Mouse (Mus musculus) liver, embryonic 11.5 days (tissue): Measurements from ENCODE around the gene Ptprn2. TPM values are rescaled to one million over a fixed set of nuclear protein-coding genes. Genes with fewer than 3 reads are reported as not detected.

Source experiments
- ATAC-seq: fragments of 200-750 bp; cut with Nextera tagmentation; replicated peaks from 2 replicates; pipeline ENCODE4 v1.8.0; 2017; ENCODE audit warnings: moderate number of reproducible peaks, mild to moderate bottlenecking, moderate TSS enrichment, moderate library complexity; ENCODE audit not compliant: low FRiP score
- DNase-seq: peaks from one replicate; pipeline ENCODE4 v3.0.0-alpha.2; 2017; ENCODE audit warnings: low spot score
- H3K27ac ChIP-seq: fragments of 300-500 bp; sonication (generic); 2 replicates; pipeline ENCODE4 v1.5.1; 2014; ENCODE audit warnings: mild to moderate bottlenecking, low read depth, low read length, control low read depth
- H3K27me3 ChIP-seq: fragments of 300-500 bp; sonication (generic); replicated peaks from 2 replicates; pipeline ENCODE4 v1.6.1; 2014; ENCODE audit warnings: low read length, mixed read lengths; ENCODE audit not compliant: control insufficient read depth, insufficient read depth
- H3K36me3 ChIP-seq: fragments of 300-500 bp; sonication (generic); 2 replicates; pipeline ENCODE4 v1.6.1; 2014; ENCODE audit warnings: mild to moderate bottlenecking, low read length, moderate library complexity, mixed read lengths; ENCODE audit not compliant: control insufficient read depth, insufficient read depth
- H3K4me1 ChIP-seq: fragments of 300-500 bp; sonication (generic); replicated peaks from 2 replicates; pipeline ENCODE4 v1.6.1; 2014; ENCODE audit warnings: low read length, mixed read lengths; ENCODE audit not compliant: control insufficient read depth, insufficient read depth
- H3K4me2 ChIP-seq: fragments of 300-500 bp; sonication (generic); 2 replicates; pipeline ENCODE4 v1.6.1; 2014; ENCODE audit warnings: mild to moderate bottlenecking, control low read depth, moderate library complexity
- H3K4me3 ChIP-seq: fragments of 300-500 bp; sonication (generic); 2 replicates; pipeline ENCODE4 v1.5.1; 2014; ENCODE audit warnings: low read depth, low read length, control low read depth
- H3K9ac ChIP-seq: fragments of 300-500 bp; sonication (generic); 2 replicates; pipeline ENCODE4 v1.6.1; 2014; ENCODE audit warnings: low read depth, low read length, control low read depth
- H3K9me3 ChIP-seq: fragments of 300-500 bp; sonication (generic); 2 replicates; pipeline ENCODE4 v1.6.1; 2016; ENCODE audit warnings: low read length, inconsistent platforms, mixed read lengths; ENCODE audit not compliant: control insufficient read depth
- WGBS: fragments of 180-500 bp; shearing (Covaris S2); extraction: QIAGEN DNeasy Blood & Tissue Kit; methylation state at CpG from one replicate; pipeline ENCODE4 v1.1.7; 2014; 5-methylcytosine and 5-hydroxymethylcytosine counted together
- polyA plus RNA-seq: library from polyadenylated mRNA; unstranded; fragments of >200 nt; fragmentation: Nextera tagmentation; extraction: Ambion mirVana; gene quantifications from 2 replicates; pipeline ENCODE4 v1.2.1, GENCODE M21; 2014

The Ptprn2 gene
- polyA plus RNA-seq, 1 experiment from 2014 or later, result 0.11 TPM

GRCm38 (mm10) chr12:116539305-116539704 lies 53.8 kb downstream of the Ptprn2 start:
- Histone ChIP-seq H3K27ac (no peak overlapping the region), H3K4me2 (no peak overlapping the region), H3K9ac (no peak overlapping the region), H3K9me3 (no peaks in the 10 kb centered on the region), H3K27me3 (no peaks in the 10 kb centered on the region), H3K36me3 (no peaks in the 10 kb centered on the region), H3K4me1 (no peaks in the 10 kb centered on the region), H3K4me3 (no peak overlapping the region)
- DNase-seq (no peak), ATAC-seq (no peak)
- 81% methylated on average over 1 of the region's 1 CpGs for WGBS

GRCm38 (mm10) chr12:116540608-116541007 lies 55.1 kb downstream of the Ptprn2 start:
- H3K9ac ChIP-seq, result no peak overlapping the region
- 94% methylated on average over 1 of the region's 1 CpGs for WGBS
- no peak for DNase-seq
- H3K27ac ChIP-seq, result no peak overlapping the region
- H3K9me3 ChIP-seq, result no peaks in the 10 kb centered on the region
- H3K4me2 ChIP-seq, result no peak overlapping the region
- H3K36me3 ChIP-seq, result no peaks in the 10 kb centered on the region
- H3K4me1 ChIP-seq, result no peaks in the 10 kb centered on the region
- no peak overlapping the region for H3K4me3 ChIP-seq
- ATAC-seq, result no peak
- no peaks in the 10 kb centered on the region for H3K27me3 ChIP-seq

- Histone ChIP-seq H3K36me3 (no peaks in the 10 kb centered on the region), H3K9ac (no peak overlapping the region), H3K4me1 (no peaks in the 10 kb centered on the region), H3K9me3 (no peaks in the 10 kb centered on the region), H3K27ac (no peak overlapping the region), H3K27me3 (no peaks in the 10 kb centered on the region), H3K4me3 (no peak overlapping the region), H3K4me2 (no peak overlapping the region)
- DNase-seq, result no peak
- WGBS, result 88% methylated on average over 1 of the region's 1 CpGs
- no peak for ATAC-seq
Observed at GRCm38 (mm10) chr12:116550031-116550430, 64.5 kb downstream of the Ptprn2 start.

GRCm38 (mm10) chr12:116551516-116551915 lies 66.0 kb downstream of the Ptprn2 start:
- 80% methylated on average over 7 of the region's 7 CpGs for WGBS
- ATAC-seq (no peak), DNase-seq (no peak)
- H3K9me3 ChIP-seq, result no peaks in the 10 kb centered on the region
- no peaks in the 10 kb centered on the region for H3K27me3 ChIP-seq
- no peaks in the 10 kb centered on the region for H3K4me1 ChIP-seq
- H3K4me3 ChIP-seq, result no peak overlapping the region
- no peak overlapping the region for H3K9ac ChIP-seq
- H3K36me3 ChIP-seq, result no peaks in the 10 kb centered on the region
- no peak overlapping the region for H3K4me2 ChIP-seq
- H3K27ac ChIP-seq, result no peak overlapping the region

GRCm38 (mm10) chr12:116552306-116552705 lies 66.8 kb downstream of the Ptprn2 start:
- H3K27ac ChIP-seq, result no peak overlapping the region
- WGBS, result 81% methylated on average over 2 of the region's 2 CpGs
- no peaks in the 10 kb centered on the region for H3K36me3 ChIP-seq
- DNase-seq (no peak), ATAC-seq (no peak)
- no peak overlapping the region for H3K9ac ChIP-seq
- H3K4me2 ChIP-seq, result no peak overlapping the region
- H3K27me3 ChIP-seq, result no peaks in the 10 kb centered on the region
- H3K4me3 ChIP-seq, result no peak overlapping the region
- no peaks in the 10 kb centered on the region for H3K9me3 ChIP-seq
- H3K4me1 ChIP-seq, result no peaks in the 10 kb centered on the region

- Histone ChIP-seq H3K4me3 (no peak overlapping the region), H3K27ac (no peak overlapping the region), H3K4me1 (no peaks in the 10 kb centered on the region), H3K4me2 (no peak overlapping the region), H3K27me3 (no peaks in the 10 kb centered on the region), H3K36me3 (no peaks in the 10 kb centered on the region), H3K9ac (no peak overlapping the region), H3K9me3 (no peaks in the 10 kb centered on the region)
- no peak for DNase-seq
- ATAC-seq, result no peak
Observed at GRCm38 (mm10) chr12:116553361-116553760, 67.8 kb downstream of the Ptprn2 start.

GRCm38 (mm10) chr12:116555964-116556363 lies 70.4 kb downstream of the Ptprn2 start:
- H3K4me3 ChIP-seq, result no peak overlapping the region
- WGBS, result 70% methylated on average over 4 of the region's 4 CpGs
- ATAC-seq (no peak), DNase-seq (no peak)
- H3K4me2 ChIP-seq, result no peak overlapping the region
- H3K27me3 ChIP-seq, result no peaks in the 10 kb centered on the region
- H3K27ac ChIP-seq, result no peak overlapping the region
- H3K36me3 ChIP-seq, result no peaks in the 10 kb centered on the region
- no peaks in the 10 kb centered on the region for H3K4me1 ChIP-seq
- H3K9ac ChIP-seq, result no peak overlapping the region
- no peaks in the 10 kb centered on the region for H3K9me3 ChIP-seq

GRCm38 (mm10) chr12:116564441-116564840 lies 78.9 kb downstream of the Ptprn2 start:
- Histone ChIP-seq H3K4me2 (no peak overlapping the region), H3K4me3 (no peak overlapping the region), H3K9ac (no peak overlapping the region), H3K27ac (no peak overlapping the region), H3K4me1 (no peaks in the 10 kb centered on the region), H3K36me3 (no peaks in the 10 kb centered on the region), H3K9me3 (no peaks in the 10 kb centered on the region), H3K27me3 (no peaks in the 10 kb centered on the region)
- DNase-seq (no peak), ATAC-seq (no peak)
- 73% methylated on average over 8 of the region's 8 CpGs for WGBS

GRCm38 (mm10) chr12:116566672-116567071 lies 81.2 kb downstream of the Ptprn2 start:
- no peak overlapping the region for H3K9ac ChIP-seq
- H3K4me2 ChIP-seq, result no peak overlapping the region
- DNase-seq (no peak), ATAC-seq (no peak)
- H3K9me3 ChIP-seq, result no peaks in the 10 kb centered on the region
- no peaks in the 10 kb centered on the region for H3K36me3 ChIP-seq
- 54% methylated on average over 1 of the region's 1 CpGs for whole genome bisulfite sequencing
- H3K4me3 ChIP-seq, result no peak overlapping the region
- no peaks in the 10 kb centered on the region for H3K27me3 ChIP-seq
- no peak overlapping the region for H3K27ac ChIP-seq
- H3K4me1 ChIP-seq, result no peaks in the 10 kb centered on the region
